Mouse (Mus musculus) liver, adult 2 months (tissue): ENCODE results near the gene Serf2.

Source experiments
- CTCF ChIP-seq: fragments of 200-500 bp; IDR thresholded peaks from 2 replicates; pipeline ENCODE4 v1.5.1; 2011; ENCODE audit warnings: low read depth, low read length, control low read depth
- POLR2A ChIP-seq: fragments of 200-500 bp; IDR thresholded peaks from 2 replicates; pipeline ENCODE4 v1.6.1; 2011; ENCODE audit warnings: low read length, control low read depth; ENCODE audit not compliant: insufficient read depth; ENCODE audit errors: extremely low read depth

DNA sequence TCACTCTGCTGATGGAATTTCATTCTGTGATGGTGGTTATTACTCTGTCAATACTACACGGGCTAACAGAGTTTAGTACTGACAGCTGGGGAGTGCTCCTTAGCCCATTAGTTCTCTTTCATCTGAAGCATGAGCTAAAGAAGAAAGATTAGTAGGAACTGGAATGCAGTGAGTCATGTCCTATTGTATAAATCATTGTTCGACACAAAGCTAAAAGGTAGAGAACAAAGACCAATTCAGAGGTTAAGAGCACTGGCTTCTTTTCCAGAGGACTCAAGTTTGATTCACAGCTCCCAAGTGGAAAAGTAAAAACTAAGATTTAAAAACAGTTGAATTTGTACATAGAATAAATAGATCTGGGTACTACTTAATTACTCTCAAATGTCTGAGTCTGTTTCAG lies 11.1 kb downstream of the Serf2 start:
- TF ChIP-seq CTCF (no peak), POLR2A (no peak)
